Mouse (Mus musculus) spleen, adult 18-20 months (tissue): ENCODE measurements at regions not wholly inside any gene's neighbourhood (a gene's known extent, or its start where the extent isn't known, plus 50 kb on each side); places are given as distances from the start of the nearest gene placed in this dataset.

ENCODE experiments used
- DNase-seq, 2 experiments: peaks; one replicate each; pipeline ENCODE4 v3.0.0; 2022; ENCODE audit warnings: mixed read lengths in 2 of 2

DNA sequence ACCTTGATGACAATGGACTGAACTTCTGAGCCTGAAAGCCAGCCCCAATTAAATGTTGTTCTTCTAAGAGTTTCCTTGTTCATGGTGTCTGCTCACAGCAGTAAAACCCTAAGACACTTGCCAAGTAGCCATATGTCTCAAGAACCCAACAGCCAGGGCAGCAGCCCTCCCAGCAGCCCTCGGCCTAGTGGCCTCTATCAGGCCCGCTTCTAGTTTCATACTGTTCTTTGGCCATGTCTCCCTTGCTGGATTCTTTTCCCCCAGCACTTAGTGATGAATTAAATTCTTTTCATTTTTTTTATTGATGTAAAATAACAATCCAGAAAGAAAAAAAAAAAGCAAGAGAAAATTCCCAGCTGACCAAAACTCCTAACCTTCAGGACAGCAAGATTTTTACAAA lies 191.9 kb upstream of the Dio3 start:
- no peak for DNase-seq

DNA sequence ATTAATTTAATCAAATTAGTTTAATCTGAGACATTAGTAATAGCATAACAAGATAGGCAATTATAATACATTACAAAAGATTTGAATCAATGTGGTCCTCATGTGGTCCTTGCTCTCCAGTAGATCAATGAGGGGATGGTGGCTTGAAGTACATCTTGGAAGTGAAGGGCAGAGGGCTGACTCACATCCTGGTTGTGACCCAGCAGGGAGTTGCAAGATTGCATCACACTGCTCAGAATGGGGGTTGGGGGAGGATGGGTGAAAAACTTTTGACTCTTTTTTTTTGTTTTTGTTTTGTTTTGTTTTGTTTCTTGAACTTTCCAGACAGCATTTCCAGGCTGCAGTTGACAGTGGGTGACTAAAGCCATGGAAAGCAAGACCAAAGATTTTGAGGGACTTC lies 191.1 kb upstream of the Dio3 start:
- DNase-seq: no peak

- no peak for DNase-seq
Observed at GRCm38 (mm10) chr12:110102186-110102585, 176.7 kb upstream of the Dio3 start.

GRCm38 (mm10) chr12:110112051-110112722 lies 166.7 kb upstream of the Dio3 start:
- no peak for DNase-seq

DNA sequence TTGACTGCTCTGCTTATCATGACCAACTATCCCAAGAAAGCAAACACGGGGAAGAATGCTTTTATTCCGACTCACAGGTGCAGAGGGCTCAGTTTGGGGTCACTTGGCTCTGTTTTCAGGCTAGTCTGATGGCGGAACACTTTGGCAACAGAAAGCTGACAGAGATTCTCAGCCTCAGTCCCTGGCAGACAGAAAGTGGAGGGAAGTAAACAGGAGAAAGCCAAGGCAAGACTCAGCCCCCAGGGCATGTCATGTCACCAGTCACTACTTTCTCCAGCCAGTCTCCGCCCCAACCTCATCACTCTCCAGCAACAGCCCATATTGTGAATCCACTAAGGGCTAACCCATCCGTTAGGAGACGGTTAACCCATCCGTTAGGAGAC lies 166.2 kb upstream of the Dio3 start:
- no peak for DNase-seq

DNA sequence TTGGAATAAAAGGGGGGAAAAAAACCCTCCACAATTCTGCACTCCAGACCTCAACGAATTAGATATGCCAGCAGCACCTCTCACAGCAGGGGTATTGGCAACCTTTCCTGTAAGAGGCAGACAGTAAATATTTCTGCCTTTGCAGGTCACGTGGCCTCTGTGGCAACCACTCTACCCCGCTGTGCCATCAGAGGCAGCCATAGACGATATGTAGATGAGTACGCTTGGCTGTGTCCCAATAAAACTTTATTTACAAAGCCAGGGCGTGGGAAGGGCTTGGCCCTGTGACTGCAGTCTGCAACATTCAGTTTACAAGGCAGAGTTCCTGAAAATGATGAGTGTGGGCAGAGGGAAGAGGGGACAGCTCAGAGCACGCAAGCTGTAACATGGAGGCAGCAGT lies 158.7 kb upstream of the Dio3 start:
- no peak for DNase-seq

GRCm38 (mm10) chr12:110122976-110123375 lies 155.9 kb upstream of the Dio3 start:
- DNase-seq: no peak

- no peak for DNase-seq
Observed at GRCm38 (mm10) chr12:110126525-110126924, 152.3 kb upstream of the Dio3 start.

DNA sequence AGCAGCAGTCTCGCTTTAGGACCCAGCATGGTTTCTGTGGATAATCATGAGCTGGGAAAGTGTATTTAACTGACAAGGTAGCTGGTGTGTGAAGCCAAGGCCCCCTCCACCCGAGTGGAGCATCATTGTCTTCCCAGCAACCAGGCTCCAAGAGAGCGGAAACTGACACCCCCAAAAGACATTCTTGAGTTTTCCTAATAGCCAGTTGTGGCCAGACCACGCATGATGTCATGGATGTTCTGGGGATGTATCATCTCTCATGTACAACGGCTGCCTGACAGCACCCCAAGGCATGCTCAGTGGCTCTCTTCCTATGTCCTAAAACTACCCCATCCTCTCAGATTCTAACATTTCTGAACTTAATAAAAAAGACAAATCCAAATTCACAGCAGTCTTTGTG lies 133.5 kb upstream of the Dio3 start:
- DNase-seq: no peak

DNA sequence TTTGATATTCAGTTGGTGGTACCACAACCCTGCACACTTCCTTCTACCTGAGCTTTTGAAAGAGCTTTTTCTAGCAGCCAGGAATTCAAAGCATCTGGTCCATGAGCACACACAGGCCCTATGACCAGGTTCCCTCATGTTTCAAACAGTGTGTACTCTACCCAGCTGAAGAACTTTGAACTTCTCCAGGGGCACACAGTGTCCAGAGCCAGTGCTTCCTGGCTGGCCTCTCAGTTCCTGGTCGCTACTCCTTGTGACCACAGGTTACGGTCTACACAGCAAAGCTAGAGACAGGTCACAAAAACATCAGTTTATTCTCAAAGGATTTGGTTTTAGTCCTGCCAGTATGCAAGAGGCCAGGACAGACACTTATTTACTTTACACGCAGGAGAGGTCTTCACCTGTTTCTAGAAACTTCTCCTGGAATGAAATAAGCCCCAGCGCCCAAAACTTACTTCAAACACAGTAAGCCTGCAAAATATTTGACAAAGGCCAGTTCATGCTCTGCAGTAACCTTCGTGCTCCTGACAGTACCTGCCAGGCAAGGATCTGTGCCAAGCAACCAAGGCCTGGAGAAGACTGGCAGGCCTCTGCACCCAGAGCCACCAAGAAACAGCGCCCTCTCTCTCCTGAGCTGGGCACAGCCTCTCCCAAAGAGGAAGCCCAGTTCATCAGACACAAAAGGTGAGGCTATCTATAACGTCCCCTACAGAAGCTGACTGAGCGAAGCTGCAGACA lies 124.5 kb upstream of the Dio3 start:
- no peak for DNase-seq

DNA sequence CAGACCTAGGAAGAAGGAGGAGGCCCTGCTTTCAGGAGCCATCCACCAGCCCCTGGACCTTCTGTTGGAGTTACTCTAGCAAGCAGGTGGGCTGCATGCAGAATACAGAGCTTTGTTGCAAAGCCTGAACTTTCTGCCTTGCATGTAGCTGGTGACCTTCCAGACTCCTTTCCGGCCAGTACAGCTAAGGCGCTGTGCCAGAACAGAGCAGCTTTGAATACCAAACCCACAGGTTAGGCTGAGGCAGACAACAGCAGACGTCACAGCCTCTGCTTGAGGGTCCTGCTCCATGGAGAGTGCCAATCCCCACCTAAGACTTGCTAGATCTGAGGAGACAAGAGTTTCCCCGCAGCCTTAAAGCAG lies 123.9 kb upstream of the Dio3 start:
- no peak for DNase-seq

- DNase-seq: no peak
Observed at GRCm38 (mm10) chr12:110156441-110156840, 122.4 kb upstream of the Dio3 start.

- no peak for DNase-seq
Observed at GRCm38 (mm10) chr12:110157998-110158747, 120.7 kb upstream of the Dio3 start.

DNA sequence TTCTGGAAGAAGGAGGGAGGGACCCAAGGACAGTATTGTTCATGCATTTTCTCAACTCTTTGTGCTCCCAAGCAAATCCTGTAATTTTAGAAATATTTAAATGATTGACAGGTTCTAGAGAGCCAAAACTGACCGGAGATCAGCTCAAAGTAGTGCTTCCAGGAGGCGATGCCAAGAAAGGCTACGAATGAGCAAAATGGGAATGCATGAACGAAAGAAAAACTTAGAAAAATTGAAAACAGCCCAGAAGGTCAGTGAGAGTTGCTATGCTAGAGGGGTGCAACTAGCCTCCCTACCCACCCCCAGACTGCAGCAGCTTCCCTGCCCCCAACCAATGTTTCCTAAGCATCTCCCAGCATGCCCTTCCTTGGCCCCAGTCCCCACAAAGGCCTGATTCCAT lies 117.6 kb upstream of the Dio3 start:
- DNase-seq: no peak

DNA sequence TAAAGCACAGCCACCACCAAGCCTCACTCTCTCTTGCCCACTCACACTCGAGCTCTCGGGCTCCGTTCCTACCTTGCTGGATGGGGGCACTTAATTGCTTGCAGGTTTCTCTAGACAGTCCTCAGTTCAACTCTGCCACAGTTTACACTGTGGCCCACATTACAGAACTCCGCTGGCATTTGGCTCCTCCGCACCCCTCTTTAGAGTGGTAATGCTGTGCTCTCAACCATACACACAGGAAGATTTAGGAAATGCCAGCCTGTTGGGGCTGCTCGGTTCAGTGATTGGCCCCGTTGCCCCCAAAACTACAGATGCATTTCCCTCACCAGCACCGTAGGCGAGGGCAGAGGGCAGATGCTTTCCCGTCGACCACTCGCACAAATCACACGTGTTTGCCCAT lies 113.4 kb upstream of the Dio3 start:
- no peak for DNase-seq

DNA sequence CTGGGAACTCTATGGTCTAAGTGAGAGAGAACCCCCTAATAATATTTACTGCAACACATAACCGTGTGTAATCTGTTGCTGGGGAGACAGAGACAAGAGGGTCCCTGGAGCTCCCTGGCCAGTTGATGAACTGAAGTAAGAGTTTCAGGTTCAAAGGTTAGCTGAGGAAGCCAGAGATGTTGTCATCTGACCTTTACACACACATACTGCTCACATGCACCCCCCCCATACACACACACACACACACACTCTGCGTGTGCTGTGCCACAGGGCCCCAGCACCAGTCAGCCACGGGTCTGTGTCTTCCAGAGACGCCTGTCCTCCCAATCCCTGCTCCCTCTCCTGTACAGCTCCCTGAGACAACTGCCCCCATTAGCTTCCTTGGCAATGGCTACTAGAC lies 110.5 kb upstream of the Dio3 start:
- DNase-seq: no peak

GRCm38 (mm10) chr12:110169261-110169660 lies 109.6 kb upstream of the Dio3 start:
- DNase-seq: no peak

DNA sequence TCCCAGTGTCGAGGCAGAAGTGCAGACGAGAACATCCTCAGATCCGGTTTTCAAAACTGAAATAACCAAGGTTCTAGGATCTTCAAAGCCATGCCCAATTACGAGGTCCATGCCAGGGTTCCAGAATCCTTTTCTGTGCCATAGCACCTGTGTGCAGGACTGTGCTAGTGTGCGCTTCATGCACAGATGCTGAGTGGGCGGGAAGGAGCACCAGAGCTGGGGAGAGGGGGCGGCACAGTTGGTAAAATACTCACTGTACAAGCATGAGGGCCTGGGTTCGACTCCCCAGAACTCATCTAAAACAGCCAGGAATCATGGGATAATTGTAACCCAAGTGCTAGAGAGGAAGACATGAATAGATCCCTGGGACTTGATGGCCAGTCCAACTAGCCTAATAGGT lies 108.4 kb upstream of the Dio3 start:
- DNase-seq: no peak

DNA sequence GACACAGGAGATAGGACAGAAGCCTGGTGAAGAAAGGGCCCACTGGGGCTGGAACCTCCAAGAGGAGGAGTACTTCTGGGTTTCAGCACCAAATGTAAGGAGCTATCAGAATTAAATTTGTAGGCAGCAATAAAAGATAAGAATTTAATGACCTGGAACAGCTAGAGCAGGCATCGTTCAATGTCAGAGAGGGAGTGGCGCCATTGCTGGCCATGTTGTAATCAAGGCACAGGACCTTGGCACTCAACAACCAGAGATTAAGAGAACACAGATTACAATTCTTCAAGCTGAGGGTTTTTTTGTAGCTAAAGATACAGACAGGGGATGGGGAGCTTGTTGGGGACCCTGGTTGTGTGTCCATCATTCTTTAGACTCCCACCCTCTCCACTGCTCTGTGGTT lies 101.0 kb upstream of the Dio3 start:
- no peak for DNase-seq

DNA sequence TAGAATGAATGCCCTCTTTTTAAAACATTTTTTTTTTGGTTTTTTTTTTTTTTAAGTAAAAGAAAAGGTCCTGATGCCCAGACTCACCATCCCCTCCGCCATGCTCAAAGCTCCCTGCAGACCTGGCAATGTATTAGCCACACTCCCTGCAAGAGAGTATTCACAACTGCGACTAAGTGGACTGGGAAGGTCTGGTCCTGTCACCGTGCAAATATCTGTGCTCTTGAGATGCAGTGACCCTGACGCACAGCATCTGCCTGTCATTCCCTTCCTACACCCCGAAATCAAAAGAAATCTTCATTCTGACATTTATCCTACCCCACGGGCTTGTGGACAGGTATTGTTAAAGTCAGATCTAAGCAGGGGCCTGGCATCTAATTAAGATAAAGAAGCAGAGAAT lies 95.4 kb upstream of the Dio3 start:
- DNase-seq: no peak

GRCm38 (mm10) chr12:110185399-110185798 lies 93.5 kb upstream of the Dio3 start:
- DNase-seq: no peak

GRCm38 (mm10) chr12:110186381-110186780 lies 92.5 kb upstream of the Dio3 start:
- DNase-seq: no peak

GRCm38 (mm10) chr12:110186911-110187245 lies 92.0 kb upstream of the Dio3 start:
- no peak for DNase-seq
